Mouse (Mus musculus): ENCODE data around the gene Nemp1. TPM values are rescaled to one million over a fixed set of nuclear protein-coding genes. Genes with fewer than 3 reads are reported as not detected.

Gene Nemp1
- polyA plus RNA-seq, 1 experiment from 2014 or later: 6.7 TPM

GRCm38 (mm10) chr10:127738151-127738882, 71.6 kb downstream of the Nemp1 start:
- Histone ChIP-seq H3K9ac (ENCODE audit: low read depth, low read length) (peak overlapping the region; percentile 28; the same call in 1 of the 2 replicates), H3K27me3 (ENCODE audit: control insufficient read depth, insufficient read depth, low read depth, low read length) (no peaks in the 10 kb centered on the region), H3K4me3 (ENCODE audit: low read depth, low read length) (peak overlapping the region; percentile 75), H3K9me3 (replicated peaks; ENCODE audit: control insufficient read depth, low read length) (no peaks in the 10 kb centered on the region; the same call in 1 of the 2 replicates), H3K4me1 (ENCODE audit: control insufficient read depth, low read depth, low read length) (peaks cover 48% of the 10 kb centered on the region), H3K27ac (ENCODE audit: low read length) (peak overlapping the region; percentile 84), H3K4me2 (ENCODE audit: low read depth, low read length) (peak overlapping the region; percentile 86), H3K36me3 (ENCODE audit: control insufficient read depth, insufficient read depth) (peaks cover 16% of the 10 kb centered on the region)
- WGBS (ENCODE audit: insufficient replicate concordance): 26% methylated on average over 13 of the region's 13 CpGs
- peak; percentile 40 for ATAC-seq (ENCODE audit: low read depth)

- Histone ChIP-seq H3K9ac (ENCODE audit: low read depth, low read length) (peak within 1 kb of the TSS; percentile 85), H3K4me2 (ENCODE audit: low read depth, low read length) (peak within 1 kb of the TSS; percentile 86), H3K4me1 (ENCODE audit: control insufficient read depth, low read depth, low read length) (peaks cover 40% of the 10 kb centered on the region), H3K4me3 (ENCODE audit: low read depth, low read length) (peak within 1 kb of the TSS; percentile 75), H3K9me3 (replicated peaks; ENCODE audit: control insufficient read depth, low read length) (no peaks in the 10 kb centered on the region; the same call in 1 of the 2 replicates), H3K27ac (ENCODE audit: low read length) (peak within 1 kb of the TSS; percentile 84), H3K27me3 (ENCODE audit: control insufficient read depth, insufficient read depth, low read depth, low read length) (no peaks in the 10 kb centered on the region), H3K36me3 (ENCODE audit: control insufficient read depth, insufficient read depth) (peaks cover 25% of the 10 kb centered on the region)
- peak; percentile 72 for ATAC-seq (ENCODE audit: low read depth)
- WGBS (ENCODE audit: insufficient replicate concordance): 1% methylated on average over 42 of the region's 61 CpGs
These were observed 72.5 kb downstream of the Nemp1 start, which contains the start of gene Zbtb39 for GRCm38 (mm10) chr10:127739083-127739660. TSS of gene Zbtb39 (plus strand) at chr10:127739538.

GRCm38 (mm10) chr10:127739661-127740161, 73.0 kb downstream of the Nemp1 start:
- H3K27me3 ChIP-seq (ENCODE audit: control insufficient read depth, insufficient read depth, low read depth, low read length): no peaks in the 10 kb centered on the region
- peak; percentile 25 for ATAC-seq (ENCODE audit: low read depth)
- peak overlapping the region; percentile 75 for H3K4me3 ChIP-seq (ENCODE audit: low read depth, low read length)
- H3K9ac ChIP-seq (ENCODE audit: low read depth, low read length): peak overlapping the region; percentile 85
- no peaks in the 10 kb centered on the region; the same call in 1 of the 2 replicates for H3K9me3 ChIP-seq (replicated peaks; ENCODE audit: control insufficient read depth, low read length)
- peaks cover 30% of the 10 kb centered on the region for H3K36me3 ChIP-seq (ENCODE audit: control insufficient read depth, insufficient read depth)
- H3K27ac ChIP-seq (ENCODE audit: low read length): peak overlapping the region; percentile 70
- H3K4me2 ChIP-seq (ENCODE audit: low read depth, low read length): peak overlapping the region; percentile 86
- WGBS (ENCODE audit: insufficient replicate concordance): under 1% methylated on average over 53 of the region's 55 CpGs
- H3K4me1 ChIP-seq (ENCODE audit: control insufficient read depth, low read depth, low read length): peaks cover 36% of the 10 kb centered on the region

- no peak overlapping the region for H3K27ac ChIP-seq (ENCODE audit: low read length)
- H3K9ac ChIP-seq (ENCODE audit: low read depth, low read length): no peak overlapping the region
- peaks cover 33% of the 10 kb centered on the region for H3K36me3 ChIP-seq (ENCODE audit: control insufficient read depth, insufficient read depth)
- no peak overlapping the region for H3K4me3 ChIP-seq (ENCODE audit: low read depth, low read length)
- H3K9me3 ChIP-seq (replicated peaks; ENCODE audit: control insufficient read depth, low read length): no peaks in the 10 kb centered on the region
- H3K4me2 ChIP-seq (ENCODE audit: low read depth, low read length): no peak overlapping the region
- H3K27me3 ChIP-seq (ENCODE audit: control insufficient read depth, insufficient read depth, low read depth, low read length): no peaks in the 10 kb centered on the region
- WGBS (ENCODE audit: insufficient replicate concordance): 67% methylated on average over 5 of the region's 5 CpGs
- ATAC-seq (ENCODE audit: low read depth): no peak
- H3K4me1 ChIP-seq (ENCODE audit: control insufficient read depth, low read depth, low read length): peaks cover 8% of the 10 kb centered on the region
These were observed 78.0 kb downstream of the Nemp1 start for GRCm38 (mm10) chr10:127744661-127745060.

GRCm38 (mm10) chr10:127745886-127746285, 79.2 kb downstream of the Nemp1 start:
- Histone ChIP-seq H3K27ac (ENCODE audit: low read length) (0 out of 2 replicates have a peak overlapping the region, but pooled peaks have one; percentile 25), H3K4me2 (ENCODE audit: low read depth, low read length) (no peak overlapping the region), H3K27me3 (ENCODE audit: control insufficient read depth, insufficient read depth, low read depth, low read length) (no peaks in the 10 kb centered on the region), H3K9ac (ENCODE audit: low read depth, low read length) (no peak overlapping the region), H3K9me3 (replicated peaks; ENCODE audit: control insufficient read depth, low read length) (no peaks in the 10 kb centered on the region), H3K36me3 (ENCODE audit: control insufficient read depth, insufficient read depth) (peaks cover 33% of the 10 kb centered on the region), H3K4me3 (ENCODE audit: low read depth, low read length) (no peak overlapping the region), H3K4me1 (ENCODE audit: control insufficient read depth, low read depth, low read length) (peaks cover 3% of the 10 kb centered on the region)
- no peak for ATAC-seq (ENCODE audit: low read depth)
- 55% methylated on average over 5 of the region's 5 CpGs for WGBS (ENCODE audit: insufficient replicate concordance)

- Histone ChIP-seq H3K27me3 (ENCODE audit: control insufficient read depth, insufficient read depth, low read depth, low read length) (no peaks in the 10 kb centered on the region), H3K9ac (ENCODE audit: low read depth, low read length) (no peak overlapping the region), H3K27ac (ENCODE audit: low read length) (no peak overlapping the region), H3K4me1 (ENCODE audit: control insufficient read depth, low read depth, low read length) (peaks cover 3% of the 10 kb centered on the region), H3K9me3 (replicated peaks; ENCODE audit: control insufficient read depth, low read length) (no peaks in the 10 kb centered on the region), H3K4me3 (ENCODE audit: low read depth, low read length) (no peak overlapping the region), H3K4me2 (ENCODE audit: low read depth, low read length) (no peak overlapping the region), H3K36me3 (ENCODE audit: control insufficient read depth, insufficient read depth) (peaks cover 27% of the 10 kb centered on the region)
- WGBS (ENCODE audit: insufficient replicate concordance): 72% methylated on average over 8 of the region's 8 CpGs
- ATAC-seq (ENCODE audit: low read depth): no peak
These were observed 80.6 kb downstream of the Nemp1 start for GRCm38 (mm10) chr10:127747254-127747653.

GRCm38 (mm10) chr10:127748847-127749612, 82.3 kb downstream of the Nemp1 start:
- H3K9me3 ChIP-seq (replicated peaks; ENCODE audit: control insufficient read depth, low read length): no peaks in the 10 kb centered on the region
- H3K4me1 ChIP-seq (ENCODE audit: control insufficient read depth, low read depth, low read length): peaks cover 3% of the 10 kb centered on the region
- peak overlapping the region; percentile 73 for H3K27ac ChIP-seq (ENCODE audit: low read length)
- H3K36me3 ChIP-seq (ENCODE audit: control insufficient read depth, insufficient read depth): peaks cover 9% of the 10 kb centered on the region
- H3K4me2 ChIP-seq (ENCODE audit: low read depth, low read length): peak overlapping the region; percentile 29
- H3K9ac ChIP-seq (ENCODE audit: low read depth, low read length): no peak overlapping the region
- H3K27me3 ChIP-seq (ENCODE audit: control insufficient read depth, insufficient read depth, low read depth, low read length): no peaks in the 10 kb centered on the region
- H3K4me3 ChIP-seq (ENCODE audit: low read depth, low read length): peak overlapping the region; percentile 23
- 7% methylated on average over 8 of the region's 8 CpGs for WGBS (ENCODE audit: insufficient replicate concordance)
- ATAC-seq (ENCODE audit: low read depth): peak; percentile 76

- 57% methylated on average over 24 of the region's 24 CpGs for WGBS (ENCODE audit: insufficient replicate concordance)
- no peak overlapping the region for H3K9ac ChIP-seq (ENCODE audit: low read depth, low read length)
These were observed 83.6 kb downstream of the Nemp1 start for GRCm38 (mm10) chr10:127750136-127750777.

More at GRCm38 (mm10) chr10:127750136-127750777, 83.6 kb downstream of the Nemp1 start:
- H3K27me3 ChIP-seq (ENCODE audit: control insufficient read depth, insufficient read depth, low read depth, low read length): no peaks in the 10 kb centered on the region
- H3K4me1 ChIP-seq (ENCODE audit: control insufficient read depth, low read depth, low read length): peaks cover 8% of the 10 kb centered on the region
- H3K36me3 ChIP-seq (ENCODE audit: control insufficient read depth, insufficient read depth): peaks cover 3% of the 10 kb centered on the region; the same call in 1 of the 2 replicates
- peak overlapping the region; percentile 19 for H3K4me3 ChIP-seq (ENCODE audit: low read depth, low read length)
- H3K27ac ChIP-seq (ENCODE audit: low read length): peak overlapping the region; percentile 73
- H3K4me2 ChIP-seq (ENCODE audit: low read depth, low read length): 0 out of 2 replicates have a peak overlapping the region, but pooled peaks have one; percentile 26
- no peak for ATAC-seq (ENCODE audit: low read depth)
- H3K9me3 ChIP-seq (replicated peaks; ENCODE audit: control insufficient read depth, low read length): no peaks in the 10 kb centered on the region

Measured in liver, embryonic 16.5 days (tissue).